Mouse (Mus musculus): Measurements from ENCODE around the gene Foxn3.

The Foxn3 gene

GRCm38 (mm10) chr12:99415538-99415937 is 147.8 kb downstream of the Foxn3 start:
- DNase-seq (ENCODE audit: low spot score) = no peak

GRCm38 (mm10) chr12:99412496-99412895 is 150.9 kb downstream of the Foxn3 start:
- DNase-seq (ENCODE audit: low spot score) = no peak

GRCm38 (mm10) chr12:99412034-99412433 is 151.3 kb downstream of the Foxn3 start:
- DNase-seq (ENCODE audit: low spot score) = no peak

- no peak for DNase-seq (ENCODE audit: low spot score)
Measured at GRCm38 (mm10) chr12:99408651-99409050, 154.7 kb downstream of the Foxn3 start.

GRCm38 (mm10) chr12:99408089-99408488 is 155.3 kb downstream of the Foxn3 start:
- DNase-seq (ENCODE audit: low spot score) = no peak

- no peak for DNase-seq (ENCODE audit: low spot score)
Measured at GRCm38 (mm10) chr12:99407318-99407716, 156.1 kb downstream of the Foxn3 start.

GRCm38 (mm10) chr12:99406697-99407317 is 156.6 kb downstream of the Foxn3 start:
- no peak for DNase-seq (ENCODE audit: low spot score)

GRCm38 (mm10) chr12:99406254-99406653 is 157.1 kb downstream of the Foxn3 start:
- peak; percentile 27 for DNase-seq (ENCODE audit: low spot score)

GRCm38 (mm10) chr12:99405401-99405800 is 158.0 kb downstream of the Foxn3 start:
- DNase-seq (ENCODE audit: low spot score) = no peak

- DNase-seq (ENCODE audit: low spot score) = no peak
Measured at GRCm38 (mm10) chr12:99403004-99403403, 160.4 kb downstream of the Foxn3 start.

GRCm38 (mm10) chr12:99400907-99401306 is 162.5 kb downstream of the Foxn3 start:
- no peak for DNase-seq (ENCODE audit: low spot score)

GRCm38 (mm10) chr12:99399575-99399974 is 163.8 kb downstream of the Foxn3 start:
- DNase-seq (ENCODE audit: low spot score) = no peak

GRCm38 (mm10) chr12:99396461-99396860 is 166.9 kb downstream of the Foxn3 start:
- no peak for DNase-seq (ENCODE audit: low spot score)

- no peak for DNase-seq (ENCODE audit: low spot score)
Measured at GRCm38 (mm10) chr12:99395082-99395481, 168.3 kb downstream of the Foxn3 start.

GRCm38 (mm10) chr12:99394676-99395075 is 168.7 kb downstream of the Foxn3 start:
- DNase-seq (ENCODE audit: low spot score) = no peak

- DNase-seq (ENCODE audit: low spot score) = no peak
Measured at GRCm38 (mm10) chr12:99393867-99394630, 169.3 kb downstream of the Foxn3 start.

- peak; percentile 41 for DNase-seq (ENCODE audit: low spot score)
Measured at GRCm38 (mm10) chr12:99392944-99393866, 170.2 kb downstream of the Foxn3 start.

GRCm38 (mm10) chr12:99391942-99392880 is 171.2 kb downstream of the Foxn3 start:
- DNase-seq (ENCODE audit: low spot score) = peak; percentile 98

GRCm38 (mm10) chr12:99390429-99390828 is 173.0 kb downstream of the Foxn3 start:
- DNase-seq (ENCODE audit: low spot score) = no peak

- no peak for DNase-seq (ENCODE audit: low spot score)
Measured at GRCm38 (mm10) chr12:99389244-99389643, 174.1 kb downstream of the Foxn3 start.
